Mouse (Mus musculus) CH12.LX (cell line): ENCODE measurements around the gene Prpf40b. TPM values are rescaled to one million over a fixed set of nuclear protein-coding genes. Genes with fewer than 3 reads are reported as not detected.

Experiments used
- DNase-seq: peaks from one replicate; pipeline ENCODE4 v3.0.0-alpha.2; 2013; ENCODE audit errors: extremely low read depth
- H3K27ac ChIP-seq: 2 replicates; pipeline ENCODE4 v1.5.1; 2012; ENCODE audit warnings: low read depth, mild to moderate bottlenecking, control low read depth, moderate library complexity; ENCODE audit not compliant: insufficient read depth
- H3K27me3 ChIP-seq: replicated peaks from 2 replicates; pipeline ENCODE3; 2012; ENCODE audit warnings: inconsistent platforms
- H3K36me3 ChIP-seq, 2 experiments: replicated peaks in 1 of 2; 2 replicates each; pipeline versions ENCODE3 to v1.6.1; 2012; ENCODE audit warnings: inconsistent platforms in 1 of 2, low read length in 1 of 2, mild to moderate bottlenecking in 1 of 2, mixed read lengths in 1 of 2, moderate library complexity in 1 of 2; ENCODE audit not compliant: control insufficient read depth in 1 of 2, insufficient read depth in 1 of 2
- H3K4me1 ChIP-seq, 2 experiments: 2 replicates each; pipeline ENCODE4 v1.6.1; 2012; ENCODE audit warnings: inconsistent platforms in 1 of 2, moderate library complexity in 1 of 2; ENCODE audit not compliant: insufficient read depth in 2 of 2, control insufficient read depth in 1 of 2
- H3K4me2 ChIP-seq: 2 replicates; pipeline ENCODE4 v1.6.1; 2012; ENCODE audit warnings: low read depth, mild to moderate bottlenecking, control low read depth; ENCODE audit not compliant: poor library complexity, insufficient read depth, severe bottlenecking
- H3K4me3 ChIP-seq, 3 experiments: fragments of 150-350 bp in 1 of 3; sonication (generic) in 1 of 3; replicated peaks in 1 of 3; 2 replicates each; pipeline versions ENCODE3 to v1.5.1; 2011 to 2012; ENCODE audit warnings: low read depth in 2 of 3, low read length in 2 of 3, mild to moderate bottlenecking in 2 of 3, moderate library complexity in 2 of 3, control low read depth in 1 of 3, improper control_type of control experiment in 1 of 3, inconsistent platforms in 1 of 3, mixed read lengths in 1 of 3; ENCODE audit not compliant: poor library complexity in 1 of 3
- H3K79me2 ChIP-seq: replicated peaks from 2 replicates; pipeline ENCODE4 v1.6.1; 2012; ENCODE audit warnings: mild to moderate bottlenecking, moderate library complexity; ENCODE audit not compliant: control insufficient read depth, poor library complexity, insufficient read depth, severe bottlenecking; ENCODE audit errors: extremely low read depth
- H3K9ac ChIP-seq: 2 replicates; pipeline ENCODE4 v1.6.1; 2012; ENCODE audit warnings: low read depth, mild to moderate bottlenecking, control low read depth, moderate library complexity; ENCODE audit not compliant: insufficient read depth
- H3K9me3 ChIP-seq: replicated peaks from 2 replicates; pipeline ENCODE3; 2012; ENCODE audit warnings: low read length, inconsistent platforms, mixed read lengths
- BHLHE40 ChIP-seq: IDR thresholded peaks from 2 replicates; pipeline ENCODE4 v1.6.1; 2011; ENCODE audit warnings: mild to moderate bottlenecking, low read depth, low read length, improper control_type of control experiment
- CHD1 ChIP-seq: IDR thresholded peaks from 2 replicates; pipeline ENCODE4 v1.6.1; 2012; ENCODE audit warnings: low read depth, low read length, improper control_type of control experiment, inconsistent platforms
- CHD2 ChIP-seq: IDR thresholded peaks from 2 replicates; pipeline ENCODE4 v1.6.1; 2011; ENCODE audit warnings: low read length, improper control_type of control experiment
- CTCF ChIP-seq, 2 experiments: IDR thresholded peaks in 1 of 2; conservative IDR thresholded peaks in 1 of 2; 2 replicates each; pipeline ENCODE4 v1.5.1; 2011 to 2012; ENCODE audit warnings: low read depth in 2 of 2, low read length in 2 of 2, improper control_type of control experiment in 1 of 2, inconsistent platforms in 1 of 2, mild to moderate bottlenecking in 1 of 2, moderate library complexity in 1 of 2
- E2F4 ChIP-seq: IDR thresholded peaks from 2 replicates; pipeline ENCODE4 v1.6.1; 2011; ENCODE audit warnings: low read depth, low read length, improper control_type of control experiment; ENCODE audit not compliant: insufficient replicate concordance
- ELF1 ChIP-seq: IDR thresholded peaks from 2 replicates; pipeline ENCODE4 v1.6.1; 2014; ENCODE audit warnings: low read depth, mild to moderate bottlenecking, inconsistent platforms, low read length, improper control_type of control experiment
- EP300 ChIP-seq: IDR thresholded peaks from 2 replicates; pipeline ENCODE4 v1.6.1; 2011; ENCODE audit warnings: low read length, improper control_type of control experiment
- ETS1 ChIP-seq: conservative IDR thresholded peaks from 2 replicates; pipeline ENCODE4 v1.6.1; 2012; ENCODE audit warnings: low read depth, mild to moderate bottlenecking, inconsistent platforms, low read length, improper control_type of control experiment, moderate library complexity
- GABPA ChIP-seq: IDR thresholded peaks from 2 replicates; pipeline ENCODE4 v1.6.1; 2012; ENCODE audit warnings: low read depth, low read length, improper control_type of control experiment, inconsistent platforms; ENCODE audit not compliant: insufficient replicate concordance
- HCFC1 ChIP-seq: IDR thresholded peaks from 2 replicates; pipeline ENCODE4 v1.6.1; 2012; ENCODE audit warnings: low read depth, mild to moderate bottlenecking, inconsistent platforms, low read length, improper control_type of control experiment
- IRF4 ChIP-seq: IDR thresholded peaks from 2 replicates; pipeline ENCODE4 v1.6.1; 2014; ENCODE audit warnings: low read depth, mild to moderate bottlenecking, inconsistent platforms, low read length, improper control_type of control experiment
- JUN ChIP-seq: IDR thresholded peaks from 2 replicates; pipeline ENCODE4 v1.6.1; 2011; ENCODE audit warnings: low read depth, mild to moderate bottlenecking, low read length, improper control_type of control experiment, moderate library complexity; ENCODE audit not compliant: insufficient read depth
- JUND ChIP-seq: conservative IDR thresholded peaks from 2 replicates; pipeline ENCODE4 v1.6.1; 2011; ENCODE audit warnings: low read depth, low read length, improper control_type of control experiment
- KAT2A ChIP-seq: IDR thresholded peaks from 2 replicates; pipeline ENCODE4 v1.6.1; 2012; ENCODE audit warnings: low read length, improper control_type of control experiment, inconsistent platforms; ENCODE audit not compliant: insufficient replicate concordance
- MAFK ChIP-seq: IDR thresholded peaks from 2 replicates; pipeline ENCODE4 v1.6.1; 2011; ENCODE audit warnings: low read length, improper control_type of control experiment; ENCODE audit not compliant: insufficient replicate concordance
- MAX ChIP-seq: IDR thresholded peaks from 2 replicates; pipeline ENCODE4 v1.6.1; 2011; ENCODE audit warnings: low read length, improper control_type of control experiment
- MAZ ChIP-seq: IDR thresholded peaks from 2 replicates; pipeline ENCODE4 v1.6.1; 2012; ENCODE audit warnings: low read depth, mild to moderate bottlenecking, inconsistent platforms, low read length, improper control_type of control experiment, moderate library complexity
- MEF2A ChIP-seq: IDR thresholded peaks from 2 replicates; pipeline ENCODE4 v1.6.1; 2014; ENCODE audit warnings: low read depth, mild to moderate bottlenecking, inconsistent platforms, low read length, improper control_type of control experiment, borderline replicate concordance
- MXI1 ChIP-seq: IDR thresholded peaks from 2 replicates; pipeline ENCODE4 v1.6.1; 2011; ENCODE audit warnings: mild to moderate bottlenecking, low read depth, low read length, improper control_type of control experiment
- MYC ChIP-seq: IDR thresholded peaks from 2 replicates; pipeline ENCODE4 v1.6.1; 2011; ENCODE audit warnings: low read depth, mild to moderate bottlenecking, improper control_type of control experiment, low read length
- NELFE ChIP-seq: IDR thresholded peaks from 2 replicates; pipeline ENCODE4 v1.6.1; 2011; ENCODE audit warnings: low read depth, low read length, improper control_type of control experiment
- NRF1 ChIP-seq: IDR thresholded peaks from 2 replicates; pipeline ENCODE4 v1.6.1; 2014; ENCODE audit warnings: low read depth, mild to moderate bottlenecking, inconsistent platforms, low read length, improper control_type of control experiment, moderate library complexity
- PAX5 ChIP-seq: IDR thresholded peaks from 2 replicates; pipeline ENCODE4 v1.6.1; 2012; ENCODE audit warnings: low read length, inconsistent platforms, mixed read lengths
- POLR2A ChIP-seq: IDR thresholded peaks from 2 replicates; pipeline ENCODE4 v1.6.1; 2011; ENCODE audit warnings: low read depth, mild to moderate bottlenecking, improper control_type of control experiment, low read length
- POLR2AphosphoS2 ChIP-seq: IDR thresholded peaks from 2 replicates; pipeline ENCODE4 v1.6.1; 2011; ENCODE audit warnings: low read depth, low read length, improper control_type of control experiment
- RAD21 ChIP-seq: IDR thresholded peaks from 2 replicates; pipeline ENCODE4 v1.6.1; 2011; ENCODE audit warnings: low read depth, mild to moderate bottlenecking, low read length, improper control_type of control experiment, moderate library complexity
- RCOR1 ChIP-seq: conservative IDR thresholded peaks from 2 replicates; pipeline ENCODE4 v1.6.1; 2012; ENCODE audit warnings: low read depth, mild to moderate bottlenecking, inconsistent platforms, low read length, improper control_type of control experiment
- SIN3A ChIP-seq: IDR thresholded peaks from 2 replicates; pipeline ENCODE4 v1.6.1; 2012; ENCODE audit warnings: low read length, improper control_type of control experiment, inconsistent platforms
- SMC3 ChIP-seq: IDR thresholded peaks from 2 replicates; pipeline ENCODE4 v1.6.1; 2011; ENCODE audit warnings: low read depth, low read length, improper control_type of control experiment
- TBP ChIP-seq: conservative IDR thresholded peaks from 2 replicates; pipeline ENCODE4 v1.6.1; 2011; ENCODE audit warnings: low read depth, low read length, improper control_type of control experiment
- TCF12 ChIP-seq: IDR thresholded peaks from 2 replicates; pipeline ENCODE4 v1.6.1; 2014; ENCODE audit warnings: low read depth, mild to moderate bottlenecking, inconsistent platforms, low read length, improper control_type of control experiment
- UBTF ChIP-seq: IDR thresholded peaks from 2 replicates; pipeline ENCODE4 v1.6.1; 2012; ENCODE audit warnings: low read depth, mild to moderate bottlenecking, inconsistent platforms, low read length, improper control_type of control experiment, moderate library complexity
- USF1 ChIP-seq: IDR thresholded peaks from 2 replicates; pipeline ENCODE4 v1.6.1; 2014; ENCODE audit warnings: low read depth, mild to moderate bottlenecking, inconsistent platforms, low read length, improper control_type of control experiment
- USF2 ChIP-seq: conservative IDR thresholded peaks from 2 replicates; pipeline ENCODE4 v1.6.1; 2011; ENCODE audit warnings: low read depth, low read length, improper control_type of control experiment
- ZC3H11A ChIP-seq: IDR thresholded peaks from 2 replicates; pipeline ENCODE4 v1.6.1; 2012; ENCODE audit warnings: low read depth, mild to moderate bottlenecking, inconsistent platforms, low read length, improper control_type of control experiment
- ZKSCAN1 ChIP-seq: IDR thresholded peaks from 2 replicates; pipeline ENCODE4 v1.6.1; 2012; ENCODE audit warnings: low read depth, inconsistent platforms, low read length, improper control_type of control experiment, borderline replicate concordance
- ZMIZ1 ChIP-seq: IDR thresholded peaks from 2 replicates; pipeline ENCODE4 v1.6.1; 2012; ENCODE audit warnings: low read depth, mild to moderate bottlenecking, inconsistent platforms, low read length, improper control_type of control experiment
- ZNF384 ChIP-seq: IDR thresholded peaks from 2 replicates; pipeline ENCODE4 v1.6.1; 2012; ENCODE audit warnings: low read depth, low read length, improper control_type of control experiment, inconsistent platforms
- dilution Hi-C: fragments of 300-500 bp; cut with MboI; formaldehyde crosslinking; loops from 2 replicates; pipeline ENCODE4 v1.14.3; 2020; ENCODE audit warnings: low sequenced_read_pairs; ENCODE audit not compliant: extremely low pct_unique_long_range_greater_than_20kb, extremely low pct_ligation_motif_present
- in situ Hi-C: fragments of 300-500 bp; cut with MboI; formaldehyde crosslinking; loops from 3 replicates; pipeline ENCODE4 v1.14.3; 2019; ENCODE audit warnings: low sequenced_read_pairs, low pct_ligation_motif_present, low pct_unique_long_range_greater_than_20kb, mixed read lengths
- polyA plus RNA-seq: library from polyadenylated mRNA; unstranded; fragments of >175 nt; gene quantifications from 2 replicates; pipeline ENCODE4 v1.2.1, GENCODE M21; 2012; ENCODE audit warnings: low read depth; ENCODE audit not compliant: insufficient read length
- total RNA-seq, 2 experiments: library from RNA; depleted of rRNA; stranded (reverse); fragments of 300-350 nt in 1 of 2; fragments of >200 nt in 1 of 2; gene quantifications; 2 replicates each; pipeline ENCODE4 v1.2.3; 2012 to 2014

The Prpf40b gene
- total and polyA plus RNA-seq, 3 experiments, result 11.7 to 31.8 (median 27.9) TPM

GRCm38 (mm10) chr15:99251626-99252380 is 43.1 kb upstream of the Prpf40b start, which contains the start of gene Mcrs1:
Gene Mcrs1, minus strand, starts transcription at chr15:99251961.
- Histone ChIP-seq H3K4me2 (peak within 1 kb of the TSS; percentile 90), H3K4me3 (peak within 1 kb of the TSS; percentile 67 to 100 (median 85)), H3K27ac (peak within 1 kb of the TSS; percentile 51), H3K4me1 (peaks cover 8 to 39% of the 10 kb centered on the region in 2 experiments), H3K79me2 (peaks cover 2% of the 10 kb centered on the region; the same call in 1 of the 2 replicates), H3K9me3 (no peaks in the 10 kb centered on the region), H3K9ac (peak within 1 kb of the TSS; percentile 87), H3K36me3 (peaks cover 25 to 38% of the 10 kb centered on the region in 2 experiments), H3K27me3 (no peaks in the 10 kb centered on the region)
- peak; percentile 100 for DNase-seq
- in situ Hi-C loops (no loop called here), dilution Hi-C loops (no loop called here)
- TF ChIP-seq ZNF384 (no peak), RAD21 (no peak), USF2 (no peak), ELF1 (peak; percentile 99), HCFC1 (peak; percentile 97), CTCF (conservative IDR thresholded peaks at IDR 0.05 in 1 of 2, IDR thresholded peaks at IDR 0.05 in 1 of 2; ENCODE audit: low read depth in 2 of 2, low read length in 2 of 2) (no peak), ZMIZ1 (peak; percentile 74), CHD1 (no peak), ZC3H11A (no peak), PAX5 (no peak), MXI1 (peak; percentile 85), MAX (peak; percentile 67; the same call in 1 of the 2 replicates), GABPA (peak; percentile 26; the same call in 1 of the 2 replicates), SIN3A (peak; percentile 96), USF1 (no peak), ZKSCAN1 (no peak), POLR2A (peak; percentile 75), NELFE (peak; percentile 83), EP300 (no peak; the same call in 1 of the 2 replicates), JUN (no peak), SMC3 (no peak), BHLHE40 (peak; percentile 22; the same call in 1 of the 2 replicates), E2F4 (0 out of 2 replicates have a peak, but pooled peaks have one; percentile 50), POLR2AphosphoS2 (peak; percentile 66; the same call in 1 of the 2 replicates), RCOR1 (peak; percentile 69), MAZ (peak; percentile 75), KAT2A (peak; percentile 96), UBTF (no peak), JUND (no peak), IRF4 (peak; percentile 85), TBP (0 out of 2 replicates have a peak, but pooled peaks have one; percentile 66), CHD2 (peak; percentile 93), MYC (0 out of 2 replicates have a peak, but pooled peaks have one; percentile 50), ETS1 (peak; percentile 81), NRF1 (peak; percentile 82), MEF2A (peak; percentile 97), TCF12 (peak; percentile 76; the same call in 1 of the 2 replicates), MAFK (no peak)
- TF ChIP-seq, all 38 proteins: peak for 23
